Mouse (Mus musculus) testis, postnatal 10 days (tissue): ENCODE data around the gene Grik4.

Source experiments
- DNase-seq: peaks from one replicate; pipeline ENCODE4 v3.0.0; 2021; ENCODE audit warnings: low spot score

Grik4 gene

GRCm38 (mm10) chr9:42670619-42671018 lies 273.7 kb downstream of the Grik4 start:
- DNase-seq = no peak

DNA sequence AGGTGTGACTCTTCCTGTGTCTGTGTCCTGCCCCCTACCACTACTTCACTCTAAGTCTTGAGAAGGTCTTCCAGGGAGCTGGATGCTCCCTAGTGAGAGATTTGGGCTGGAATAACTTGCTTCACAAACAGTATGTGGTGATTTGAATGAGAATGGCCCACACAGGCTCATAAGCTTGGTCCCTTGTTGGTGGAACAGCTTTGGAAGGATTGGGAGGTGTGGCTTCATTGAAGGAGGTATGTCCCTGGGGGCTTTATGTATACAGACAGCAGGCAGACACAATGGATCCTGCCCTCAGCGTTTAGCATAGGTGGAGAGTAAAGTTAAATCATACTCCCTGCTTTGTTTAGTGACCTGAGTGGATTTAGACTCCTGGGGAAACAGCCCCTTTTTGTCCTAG lies 282.8 kb downstream of the Grik4 start:
- no peak for DNase-seq

DNA sequence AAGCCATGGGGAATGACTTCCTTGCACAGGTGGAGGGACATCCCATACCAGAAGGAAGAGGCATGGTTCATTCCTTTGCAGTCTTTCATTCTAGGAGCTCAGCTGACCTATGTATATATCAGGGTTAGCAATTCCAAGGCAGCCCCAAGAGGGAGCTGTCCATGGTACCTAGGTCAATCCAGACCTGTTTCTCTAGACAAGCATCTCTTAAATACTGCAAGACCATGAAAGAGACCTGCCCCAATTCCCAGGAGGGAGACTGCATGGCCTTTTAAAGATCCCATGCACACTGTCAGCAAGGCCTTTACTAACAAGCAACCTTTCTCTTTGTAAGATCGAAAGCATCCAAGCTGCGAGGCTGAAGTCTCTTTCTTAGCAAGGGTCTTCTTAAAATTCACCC lies 291.5 kb downstream of the Grik4 start:
- peak; percentile 66 for DNase-seq

GRCm38 (mm10) chr9:42652309-42652708 lies 292.0 kb downstream of the Grik4 start:
- no peak for DNase-seq

GRCm38 (mm10) chr9:42649872-42650271 lies 294.4 kb downstream of the Grik4 start:
- no peak for DNase-seq

GRCm38 (mm10) chr9:42648051-42648450 lies 296.2 kb downstream of the Grik4 start:
- DNase-seq = no peak

GRCm38 (mm10) chr9:42647596-42647995 lies 296.7 kb downstream of the Grik4 start:
- DNase-seq = no peak

DNA sequence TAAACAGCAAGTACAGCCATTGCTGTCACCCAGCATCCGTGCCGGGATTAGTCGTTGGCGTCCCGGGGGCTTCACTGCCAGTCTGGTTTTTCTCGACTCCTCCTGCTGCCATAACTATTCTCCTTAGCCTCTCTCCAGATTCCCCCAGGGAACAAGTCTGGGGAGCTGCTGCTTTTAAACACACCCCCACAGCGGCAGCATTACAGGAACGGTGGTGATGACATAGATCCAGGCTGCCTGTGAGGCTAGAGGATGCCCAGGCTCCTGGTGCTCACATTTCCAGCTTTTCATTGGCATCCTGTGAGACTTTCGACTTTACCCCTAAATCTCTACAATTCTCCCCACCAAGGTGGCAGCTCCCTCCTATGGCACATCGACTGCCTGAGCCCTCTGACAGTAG lies 297.5 kb downstream of the Grik4 start:
- DNase-seq = no peak

DNA sequence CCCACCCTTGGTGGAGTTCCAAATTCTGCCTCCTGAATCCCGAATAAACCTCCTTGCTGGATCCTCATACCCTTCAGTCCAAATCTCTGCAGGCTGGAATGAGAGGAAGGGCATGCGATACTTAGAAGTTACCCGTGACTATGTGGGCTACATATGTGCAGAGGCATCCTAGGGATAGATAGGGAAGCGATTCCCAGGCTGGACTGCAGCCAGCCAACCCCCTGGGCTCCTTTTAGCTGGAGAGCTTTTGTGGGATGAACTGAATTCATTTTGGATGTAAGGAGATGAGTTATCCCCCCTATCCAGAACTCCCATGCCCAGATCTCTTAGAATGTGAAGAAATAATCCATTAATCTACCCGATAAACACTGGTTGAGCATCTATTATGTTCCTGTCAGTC lies 299.1 kb downstream of the Grik4 start:
- no peak for DNase-seq

DNA sequence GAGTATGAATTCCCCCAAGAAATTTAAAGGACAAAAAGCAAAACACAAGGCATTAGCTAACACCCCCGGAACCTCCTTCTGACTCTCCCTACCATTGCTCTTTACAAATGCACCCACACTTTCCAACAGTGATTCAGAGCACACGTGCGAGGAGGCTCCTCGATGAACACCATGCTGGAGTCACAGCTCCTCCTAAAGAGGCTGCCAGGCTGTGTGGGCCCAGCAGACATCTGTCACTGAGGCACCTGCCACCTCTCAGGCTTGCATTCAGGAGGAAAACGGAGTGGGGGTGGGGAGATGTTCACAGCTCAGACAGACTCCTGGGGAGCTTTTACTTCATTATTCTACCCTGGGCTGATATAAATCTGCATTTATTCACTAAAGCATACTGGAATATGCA lies 301.5 kb downstream of the Grik4 start:
- DNase-seq = no peak

DNA sequence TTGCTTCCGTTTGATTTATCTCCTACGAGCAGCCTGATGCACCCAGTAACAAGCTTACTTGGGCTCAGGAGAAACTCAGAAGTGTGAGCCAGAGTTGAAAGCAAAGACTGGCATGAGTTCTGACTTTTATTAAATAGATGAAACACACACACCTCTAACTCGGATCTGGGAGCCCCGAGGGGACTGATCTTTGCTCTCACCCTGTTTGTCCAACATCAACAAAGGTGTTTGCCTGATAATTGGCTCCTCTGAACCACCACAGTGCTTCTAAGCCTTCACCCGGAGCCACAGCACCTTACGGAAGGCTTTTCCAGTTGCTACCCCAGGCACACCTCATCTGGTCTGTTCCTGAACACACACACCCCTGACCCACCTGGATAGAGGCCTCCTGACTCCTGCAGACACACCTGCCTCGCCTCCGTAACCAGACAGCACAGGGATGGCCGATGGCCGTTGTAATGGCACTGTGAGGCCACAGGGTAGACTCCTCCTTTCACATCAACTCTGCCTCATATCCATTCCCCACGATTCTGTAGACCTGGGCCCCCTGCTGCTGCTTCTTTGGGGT lies 302.7 kb downstream of the Grik4 start:
- no peak for DNase-seq

DNA sequence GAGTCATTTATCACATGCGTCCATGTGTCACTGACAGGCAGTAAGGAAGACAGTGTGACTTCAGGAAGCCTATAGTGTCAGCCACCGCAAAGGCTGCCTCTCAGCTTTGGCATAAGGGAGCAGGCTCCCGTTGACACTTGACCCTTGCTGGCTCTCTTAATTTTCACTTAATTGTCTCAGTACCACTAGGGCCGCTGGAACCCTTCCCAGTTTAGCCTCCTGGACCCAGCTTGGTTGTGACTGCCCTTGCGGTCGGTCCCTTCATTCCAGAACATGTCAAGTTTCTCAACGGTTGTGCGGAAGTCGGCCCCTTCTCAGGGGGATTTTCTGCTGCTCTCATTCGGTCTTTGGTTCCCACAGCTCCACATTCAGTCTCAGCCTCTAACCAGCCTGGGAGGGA lies 307.8 kb downstream of the Grik4 start:
- DNase-seq = no peak

DNA sequence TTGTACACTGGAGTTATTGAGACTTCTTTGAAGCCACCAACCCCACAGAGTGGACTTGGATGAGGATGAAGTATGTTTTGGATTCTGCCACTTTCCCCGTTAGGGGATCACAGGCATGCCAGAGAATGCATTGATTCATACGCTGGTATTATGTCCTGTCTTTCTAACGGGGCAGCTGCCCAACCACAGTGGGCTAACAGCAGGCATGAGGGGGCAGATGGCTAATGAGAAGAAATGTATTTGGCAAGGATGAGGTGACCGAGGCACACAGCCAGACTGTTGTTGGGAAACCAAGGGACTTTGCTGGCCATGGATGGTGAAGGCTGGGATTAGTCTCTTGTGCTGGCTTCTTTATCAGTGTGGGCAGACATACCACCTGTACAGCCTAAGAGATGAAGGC lies 312.8 kb downstream of the Grik4 start:
- DNase-seq = no peak

DNA sequence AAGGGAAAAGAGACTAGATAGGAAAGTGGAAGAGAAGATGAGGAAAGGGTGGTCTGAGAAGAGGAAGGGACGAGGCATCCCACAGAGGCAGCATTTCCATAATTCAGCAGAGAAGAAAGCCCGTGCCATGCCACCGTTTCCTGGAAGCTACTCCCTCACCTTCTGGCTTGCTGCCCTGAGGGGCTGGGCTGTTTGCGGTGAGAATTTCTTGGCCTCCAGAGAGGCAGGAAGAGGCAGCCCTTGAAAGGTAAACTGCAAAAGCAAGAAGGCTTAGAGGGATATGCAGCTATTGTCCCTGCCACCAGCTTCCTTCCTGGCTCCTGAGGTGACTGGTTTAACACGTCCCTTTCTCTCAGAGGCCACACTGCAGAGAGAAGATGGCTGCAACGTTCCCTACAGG lies 316.7 kb downstream of the Grik4 start:
- DNase-seq = no peak

DNA sequence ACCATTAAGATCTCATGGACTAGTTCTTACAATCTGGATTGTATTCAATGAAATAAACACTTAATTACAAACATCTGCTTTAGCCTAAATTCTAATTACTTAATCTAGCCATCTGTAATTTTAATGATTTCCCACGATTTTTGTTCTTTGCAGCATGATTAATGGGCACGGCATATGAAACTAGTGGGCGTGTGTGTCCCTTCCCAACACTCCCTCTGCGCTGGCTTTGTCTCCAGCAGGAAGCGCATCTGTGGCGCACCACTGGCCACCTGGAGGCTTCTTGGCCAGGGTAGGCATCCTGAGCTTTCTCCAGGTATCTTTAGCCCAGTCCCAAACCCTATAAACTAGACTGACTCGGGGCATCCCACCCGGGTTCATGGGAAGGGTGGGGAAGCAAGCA lies 317.1 kb downstream of the Grik4 start:
- DNase-seq = no peak

- no peak for DNase-seq
Observed at GRCm38 (mm10) chr9:42626226-42626775, 318.0 kb downstream of the Grik4 start.

DNA sequence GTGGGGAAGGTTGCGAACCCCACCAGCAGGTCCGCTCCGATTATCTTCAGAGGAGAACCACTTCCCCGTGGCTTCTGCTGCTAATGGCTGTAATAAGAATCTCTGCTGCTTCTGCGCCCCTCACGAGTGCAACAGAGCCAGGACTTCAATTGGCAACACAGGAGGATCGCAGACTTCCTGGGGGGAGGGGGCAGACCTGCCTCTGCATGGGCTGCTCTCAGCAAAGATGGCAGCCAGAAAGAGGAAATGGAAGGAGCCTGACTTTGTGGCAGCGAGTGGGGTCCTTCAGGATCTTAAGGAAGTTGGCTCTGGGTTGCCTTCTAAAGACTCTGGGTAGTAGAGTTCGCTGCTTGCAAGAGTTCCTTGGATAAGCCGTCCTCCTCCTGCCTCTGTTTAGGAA lies 329.9 kb downstream of the Grik4 start:
- no peak for DNase-seq

DNA sequence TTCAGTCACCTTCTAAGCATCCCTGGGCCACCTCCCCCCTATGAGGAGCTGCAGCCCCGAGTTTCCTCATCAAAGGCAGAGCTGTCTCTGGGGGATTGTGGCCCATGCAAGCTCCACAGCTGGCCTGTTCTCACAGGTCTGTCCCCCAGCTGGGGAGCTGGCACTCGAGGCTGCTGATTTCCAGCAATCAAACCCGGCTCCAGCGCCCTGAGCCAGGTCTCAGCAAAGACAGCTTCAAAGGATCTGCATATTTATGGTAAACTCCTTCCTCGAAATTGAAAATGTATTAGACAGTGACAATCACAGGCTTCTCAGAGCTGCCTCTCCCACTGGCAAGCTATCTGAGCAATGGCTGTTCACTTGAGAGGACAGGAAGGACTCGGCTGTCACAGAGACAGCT lies 330.5 kb downstream of the Grik4 start:
- no peak for DNase-seq

- no peak for DNase-seq
Observed at GRCm38 (mm10) chr9:42612482-42612991, 331.8 kb downstream of the Grik4 start.

- no peak for DNase-seq
Observed at GRCm38 (mm10) chr9:42601445-42601844, 342.8 kb downstream of the Grik4 start.

DNA sequence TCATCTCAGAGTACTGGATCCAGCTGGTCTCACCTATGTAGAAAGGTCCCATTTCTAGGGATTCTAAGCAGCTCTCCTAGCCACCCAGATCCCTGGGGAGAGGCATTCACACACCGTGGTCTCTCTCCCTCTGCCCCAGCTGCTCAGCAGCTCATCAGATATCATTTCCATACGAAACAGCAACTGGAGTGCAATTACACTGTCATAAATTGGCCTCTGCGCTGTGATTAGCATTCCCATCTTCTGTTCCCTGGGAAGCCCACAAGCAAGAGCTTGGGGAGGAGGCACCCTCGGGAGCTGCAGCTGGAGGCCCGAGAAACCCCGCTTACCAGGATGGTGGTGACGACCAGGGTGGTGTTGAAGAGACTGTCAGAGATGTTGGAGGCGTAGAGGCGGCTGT lies 346.8 kb downstream of the Grik4 start:
- no peak for DNase-seq

GRCm38 (mm10) chr9:42578511-42578910 lies 365.8 kb downstream of the Grik4 start:
- DNase-seq = no peak

GRCm38 (mm10) chr9:42578106-42578505 lies 366.2 kb downstream of the Grik4 start:
- DNase-seq = no peak

DNA sequence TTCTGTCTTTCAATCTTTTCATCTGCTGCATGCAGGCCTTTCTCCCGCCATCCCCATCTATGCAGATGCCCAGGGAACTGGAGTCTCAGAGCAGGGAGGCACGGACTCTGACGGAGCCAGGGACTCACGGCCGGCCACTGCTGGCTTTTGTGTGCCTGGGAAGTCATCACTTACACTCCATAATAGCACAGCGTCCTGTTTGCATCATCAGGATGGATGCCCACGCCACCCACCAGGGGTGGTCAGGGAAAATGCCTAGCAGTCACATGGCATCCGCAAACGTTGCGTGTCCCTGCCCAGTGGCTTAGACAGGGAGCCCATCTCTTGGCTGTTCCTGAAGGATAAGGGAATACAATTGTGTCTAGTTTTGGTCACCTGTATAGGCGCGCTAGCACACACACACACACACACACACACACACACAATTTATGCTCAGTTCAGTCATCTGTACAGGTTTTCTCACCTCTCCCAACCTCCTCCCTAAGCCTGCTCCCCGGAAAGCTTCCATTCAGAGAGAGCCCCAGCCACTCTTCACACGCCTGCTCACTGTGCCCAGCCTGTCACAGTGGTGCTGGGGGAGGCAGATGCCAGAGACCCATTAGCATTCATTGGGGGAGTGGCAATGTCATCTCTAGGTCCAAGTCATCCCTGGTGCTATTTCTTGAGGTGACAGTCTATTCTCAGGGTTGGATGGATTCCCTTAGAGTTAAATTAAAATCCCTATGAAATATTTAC lies 370.5 kb downstream of the Grik4 start:
- DNase-seq = no peak
